Mouse (Mus musculus): ENCODE measurements around the gene Lsamp. TPM values are rescaled to one million over a fixed set of nuclear protein-coding genes. Genes with fewer than 3 reads are reported as not detected.

Gene Lsamp
- polyA plus RNA-seq, 1 experiment: 0.31 TPM

GRCm38 (mm10) chr16:42189431-42190081 is 2205.4 kb downstream of the Lsamp start:
- Histone ChIP-seq H3K4me3 (ENCODE audit: control insufficient read depth, low read depth, low read length) (peak overlapping the region; percentile 89), H3K36me3 (ENCODE audit: control insufficient read depth, insufficient read depth, low read length) (no peaks in the 10 kb centered on the region), H3K27ac (ENCODE audit: control insufficient read depth, insufficient read depth, low read depth, low read length) (no peak overlapping the region), H3K27me3 (ENCODE audit: control insufficient read depth, insufficient read depth, low read length) (no peaks in the 10 kb centered on the region), H3K4me1 (ENCODE audit: control insufficient read depth, insufficient read depth, low read length) (peaks cover 10% of the 10 kb centered on the region)
- TF ChIP-seq POLR2A (IDR thresholded peaks at IDR 0.05; ENCODE audit: control insufficient read depth, low read depth, low read length): no peak
- no peak for TF ChIP-seq CTCF (IDR thresholded peaks at IDR 0.05; ENCODE audit: control insufficient read depth, insufficient read depth, insufficient replicate concordance, low read depth, low read length)

- no peaks in the 10 kb centered on the region for H3K36me3 ChIP-seq (ENCODE audit: control insufficient read depth, insufficient read depth, low read length)
- H3K4me1 ChIP-seq (ENCODE audit: control insufficient read depth, insufficient read depth, low read length): peaks cover 10% of the 10 kb centered on the region
- H3K27me3 ChIP-seq (ENCODE audit: control insufficient read depth, insufficient read depth, low read length): no peaks in the 10 kb centered on the region
- peak overlapping the region; percentile 89 for H3K4me3 ChIP-seq (ENCODE audit: control insufficient read depth, low read depth, low read length)
- no peak overlapping the region for H3K27ac ChIP-seq (ENCODE audit: control insufficient read depth, insufficient read depth, low read depth, low read length)
- peak; percentile 26; the same call in 1 of the 2 replicates for TF ChIP-seq POLR2A (IDR thresholded peaks at IDR 0.05; ENCODE audit: control insufficient read depth, low read depth, low read length)
- peak; percentile 80 for TF ChIP-seq CTCF (IDR thresholded peaks at IDR 0.05; ENCODE audit: control insufficient read depth, insufficient read depth, insufficient replicate concordance, low read depth, low read length)
Measured at GRCm38 (mm10) chr16:42190114-42191045, 2206.2 kb downstream of the Lsamp start.
